Mouse (Mus musculus) embryonic facial prominence, embryonic 10.5 days (tissue): ENCODE measurements around the gene Coq8a. TPM values are rescaled to one million over a fixed set of nuclear protein-coding genes. Genes with fewer than 3 reads are reported as not detected.

ENCODE experiments used
- DNase-seq: peaks from one replicate; pipeline ENCODE4 v3.0.0-alpha.2; 2017; ENCODE audit warnings: low spot score
- H3K27ac ChIP-seq: fragments of 300-500 bp; sonication (generic); replicated peaks from 2 replicates; pipeline ENCODE4 v1.5.1; 2016; ENCODE audit warnings: mild to moderate bottlenecking
- H3K27me3 ChIP-seq: fragments of 300-500 bp; sonication (generic); replicated peaks from 2 replicates; pipeline ENCODE4 v1.6.1; 2016; ENCODE audit warnings: low read depth, mild to moderate bottlenecking; ENCODE audit not compliant: poor library complexity, severe bottlenecking
- H3K36me3 ChIP-seq: fragments of 300-500 bp; sonication (generic); replicated peaks from 2 replicates; pipeline ENCODE4 v1.6.1; 2016; ENCODE audit warnings: mild to moderate bottlenecking, moderate library complexity
- H3K4me1 ChIP-seq: fragments of 300-500 bp; sonication (generic); 2 replicates; pipeline ENCODE4 v1.6.1; 2016
- H3K4me3 ChIP-seq: fragments of 300-500 bp; sonication (generic); 2 replicates; pipeline ENCODE4 v1.5.1; 2016; ENCODE audit warnings: mild to moderate bottlenecking, moderate library complexity
- H3K9me3 ChIP-seq: fragments of 300-500 bp; sonication (generic); 2 replicates; pipeline ENCODE4 v1.6.1; 2016; ENCODE audit warnings: mild to moderate bottlenecking
- WGBS: fragments of 180-500 bp; shearing (Covaris S2); methylation state at CpG from one replicate; pipeline ENCODE4 v1.1.7; 2016; 5-methylcytosine and 5-hydroxymethylcytosine counted together
- polyA plus RNA-seq: library from polyadenylated mRNA; unstranded; fragments of >200 nt; fragmentation: Nextera tagmentation; extraction: Ambion mirVana; gene quantifications from 2 replicates; pipeline ENCODE4 v1.2.1, GENCODE M21; 2016

Coq8a gene
- polyA plus RNA-seq, 1 experiment from 2014 or later = 1.7 TPM

- WGBS = 91% methylated on average over 1 of the region's 1 CpGs
- Histone ChIP-seq H3K36me3 (no peaks in the 10 kb centered on the region), H3K4me1 (peaks cover 22% of the 10 kb centered on the region), H3K4me3 (no peak overlapping the region), H3K27me3 (peaks cover 11% of the 10 kb centered on the region; the same call in 1 of the 2 replicates), H3K9me3 (no peaks in the 10 kb centered on the region), H3K27ac (no peak overlapping the region)
- no peak for DNase-seq
These were observed 22.6 kb upstream of the Coq8a start for GRCm38 (mm10) chr1:180222007-180222406.

GRCm38 (mm10) chr1:180220791-180221542 lies 21.6 kb upstream of the Coq8a start:
- no peak overlapping the region for H3K4me3 ChIP-seq
- H3K4me1 ChIP-seq = peaks cover 14% of the 10 kb centered on the region
- 89% methylated on average over 19 of the region's 19 CpGs for whole genome bisulfite sequencing
- no peaks in the 10 kb centered on the region for H3K36me3 ChIP-seq
- H3K27me3 ChIP-seq = peaks cover 11% of the 10 kb centered on the region; the same call in 1 of the 2 replicates
- DNase-seq = no peak
- H3K9me3 ChIP-seq = no peaks in the 10 kb centered on the region
- no peak overlapping the region for H3K27ac ChIP-seq

- 75% methylated on average over 5 of the region's 5 CpGs for WGBS
- Histone ChIP-seq H3K27me3 (no peaks in the 10 kb centered on the region), H3K36me3 (no peaks in the 10 kb centered on the region), H3K4me3 (no peak overlapping the region), H3K27ac (no peak overlapping the region), H3K9me3 (no peaks in the 10 kb centered on the region), H3K4me1 (0 out of 2 replicates have a peak, but pooled peaks cover 3% of the 10 kb centered on the region)
- DNase-seq = no peak
These were observed 17.3 kb upstream of the Coq8a start for GRCm38 (mm10) chr1:180216541-180217276.

- Histone ChIP-seq H3K36me3 (no peaks in the 10 kb centered on the region), H3K9me3 (no peaks in the 10 kb centered on the region), H3K27me3 (no peaks in the 10 kb centered on the region), H3K4me3 (no peak overlapping the region), H3K27ac (no peak overlapping the region), H3K4me1 (no peaks in the 10 kb centered on the region)
- WGBS = 23% methylated on average over 4 of the region's 4 CpGs
- peak; percentile 74 for DNase-seq
These were observed 15.6 kb upstream of the Coq8a start for GRCm38 (mm10) chr1:180215044-180215443.

- Histone ChIP-seq H3K27me3 (no peaks in the 10 kb centered on the region), H3K9me3 (no peaks in the 10 kb centered on the region), H3K4me3 (no peak overlapping the region), H3K36me3 (no peaks in the 10 kb centered on the region), H3K27ac (no peak overlapping the region), H3K4me1 (no peaks in the 10 kb centered on the region)
- 89% methylated on average over 5 of the region's 5 CpGs for WGBS
- DNase-seq = no peak
These were observed 13.5 kb upstream of the Coq8a start for GRCm38 (mm10) chr1:180212911-180213310.

DNA sequence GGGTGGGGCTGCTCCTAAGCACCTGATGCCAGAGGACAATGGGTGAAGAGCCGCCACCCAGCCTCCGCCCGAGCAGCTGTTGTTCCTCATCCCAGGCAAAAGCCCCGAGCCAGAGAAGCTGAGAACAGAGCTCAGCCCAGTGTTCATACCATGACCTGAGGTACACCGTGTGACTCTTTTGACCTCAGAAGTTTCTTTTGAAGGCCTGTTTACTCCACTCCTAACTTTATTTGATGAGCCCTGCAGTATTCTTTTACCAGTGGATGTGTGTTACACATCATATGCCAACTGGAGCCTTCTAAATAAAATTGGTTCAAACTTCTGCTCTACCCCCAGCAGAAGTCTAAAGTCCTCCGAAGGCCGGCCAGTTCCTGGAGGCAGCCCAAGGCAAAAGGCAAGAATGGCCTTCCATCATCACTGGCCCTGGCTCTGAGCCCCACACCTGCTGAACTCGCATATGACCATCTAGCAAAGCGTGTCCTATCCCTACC lies 11.4 kb upstream of the Coq8a start:
- no peaks in the 10 kb centered on the region for H3K36me3 ChIP-seq
- no peak overlapping the region for H3K27ac ChIP-seq
- no peak for DNase-seq
- H3K9me3 ChIP-seq = no peaks in the 10 kb centered on the region
- no peaks in the 10 kb centered on the region for H3K4me1 ChIP-seq
- H3K4me3 ChIP-seq = no peak overlapping the region
- no peaks in the 10 kb centered on the region for H3K27me3 ChIP-seq
- 85% methylated on average over 9 of the region's 9 CpGs for WGBS

GRCm38 (mm10) chr1:180210031-180210432 lies 10.6 kb upstream of the Coq8a start:
- H3K27ac ChIP-seq = no peak overlapping the region
- WGBS = 86% methylated on average over 4 of the region's 4 CpGs
- H3K4me1 ChIP-seq = no peaks in the 10 kb centered on the region
- H3K9me3 ChIP-seq = no peaks in the 10 kb centered on the region; the same call in 1 of the 2 replicates
- DNase-seq = no peak
- H3K36me3 ChIP-seq = no peaks in the 10 kb centered on the region
- H3K4me3 ChIP-seq = no peak overlapping the region
- H3K27me3 ChIP-seq = no peaks in the 10 kb centered on the region

DNA sequence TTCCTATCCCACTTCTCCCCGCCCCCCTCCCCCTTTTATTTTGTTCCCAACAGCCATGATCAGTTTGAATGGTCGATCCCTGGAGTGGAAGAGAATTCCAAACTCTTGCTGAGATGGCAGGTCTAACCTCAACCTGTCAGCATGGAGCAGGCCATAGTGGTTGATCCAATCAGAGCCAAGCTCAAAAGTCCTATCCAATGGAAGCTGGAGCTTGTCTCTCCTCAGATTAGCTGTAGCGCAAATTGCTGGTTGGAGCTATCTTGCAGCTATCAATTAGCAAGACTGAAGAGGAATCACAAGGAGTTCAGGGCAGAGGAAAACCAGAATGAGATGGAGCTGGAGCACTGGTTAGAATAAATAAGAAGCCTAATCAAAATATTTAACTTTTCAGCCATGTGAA lies 9.0 kb upstream of the Coq8a start:
- peaks cover 9% of the 10 kb centered on the region; the same call in 1 of the 2 replicates for H3K9me3 ChIP-seq
- H3K27me3 ChIP-seq = no peaks in the 10 kb centered on the region
- no peaks in the 10 kb centered on the region for H3K4me1 ChIP-seq
- no peak overlapping the region for H3K4me3 ChIP-seq
- H3K36me3 ChIP-seq = no peaks in the 10 kb centered on the region
- H3K27ac ChIP-seq = no peak overlapping the region
- DNase-seq = no peak
- 84% methylated on average over 3 of the region's 3 CpGs for WGBS

DNA sequence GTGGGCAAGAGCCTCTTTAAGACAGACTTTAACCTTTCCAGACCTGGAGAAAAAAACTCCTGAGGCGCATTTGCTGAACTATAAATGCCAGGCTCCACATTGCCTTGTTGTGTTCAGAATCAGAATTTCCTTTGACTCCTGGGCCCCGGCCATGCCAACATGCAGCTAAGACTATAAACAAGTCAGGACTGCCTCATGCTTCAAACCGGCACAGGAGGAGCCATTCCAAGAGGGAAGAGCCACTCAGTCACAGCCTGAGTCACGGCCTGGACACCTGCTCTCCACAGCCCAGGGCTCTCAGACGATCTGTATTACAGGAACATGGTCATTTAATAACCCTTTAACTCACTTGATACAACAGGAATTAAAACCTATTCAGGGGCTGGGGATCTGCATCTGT lies 1.3 kb upstream of the Coq8a start:
- Histone ChIP-seq H3K27ac (no peak overlapping the region), H3K36me3 (no peaks in the 10 kb centered on the region), H3K4me1 (peaks cover 7% of the 10 kb centered on the region), H3K27me3 (no peaks in the 10 kb centered on the region), H3K4me3 (no peak overlapping the region), H3K9me3 (peaks cover 9% of the 10 kb centered on the region; the same call in 1 of the 2 replicates)
- 73% methylated on average over 5 of the region's 5 CpGs for WGBS
- DNase-seq = no peak

- H3K9me3 ChIP-seq = peaks cover 6% of the 10 kb centered on the region; the same call in 1 of the 2 replicates
- WGBS = 75% methylated on average over 4 of the region's 4 CpGs
- DNase-seq = no peak
- H3K27ac ChIP-seq = no peak overlapping the region
- no peaks in the 10 kb centered on the region for H3K36me3 ChIP-seq
- H3K4me3 ChIP-seq = no peak overlapping the region
- no peaks in the 10 kb centered on the region; the same call in 1 of the 2 replicates for H3K27me3 ChIP-seq
- H3K4me1 ChIP-seq = peaks cover 17% of the 10 kb centered on the region
These were observed 281 bp upstream of the Coq8a start for GRCm38 (mm10) chr1:180199715-180200050.

DNA sequence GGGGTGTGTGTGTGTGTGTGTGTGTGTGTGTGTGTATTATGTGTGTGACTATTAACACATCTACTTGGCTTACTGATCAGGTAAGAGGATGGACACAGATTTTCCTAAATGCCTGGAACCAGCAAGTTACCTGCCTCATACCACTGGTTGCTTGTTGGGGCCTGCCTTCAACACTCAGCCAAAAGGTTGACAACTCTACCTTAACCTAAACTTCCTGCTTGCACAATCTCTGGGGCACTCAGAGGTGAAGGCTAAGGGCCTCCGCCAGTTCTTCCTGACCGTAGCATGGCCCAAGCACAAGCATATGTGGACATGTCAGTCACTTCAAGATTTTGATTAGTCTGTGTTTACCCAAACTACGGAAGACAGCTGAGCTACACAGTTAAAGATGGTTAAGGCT lies 1.4 kb downstream of the Coq8a start:
- peaks cover 7% of the 10 kb centered on the region; the same call in 1 of the 2 replicates for H3K27me3 ChIP-seq
- 84% methylated on average over 3 of the region's 3 CpGs for WGBS
- DNase-seq = no peak

DNA sequence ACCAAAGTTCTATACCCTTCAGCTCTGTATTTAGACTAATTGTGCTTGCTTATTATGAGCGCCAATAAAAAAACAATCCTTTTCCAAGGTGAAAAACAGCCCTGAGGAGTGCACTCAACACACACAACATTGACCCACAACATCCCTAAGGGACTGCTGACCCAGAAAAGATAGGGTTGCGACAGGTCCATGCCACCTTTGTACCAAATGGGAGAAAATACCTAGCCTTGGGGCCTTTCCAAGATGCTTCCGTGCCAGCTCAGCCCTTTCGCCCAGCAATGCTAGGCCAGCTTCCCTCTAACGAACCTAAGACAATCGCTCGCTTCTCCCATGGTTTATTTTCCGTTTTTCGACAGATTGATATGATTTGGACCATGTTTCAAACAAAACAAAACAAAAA lies 2.9 kb downstream of the Coq8a start:
- H3K4me1 ChIP-seq = peaks cover 17% of the 10 kb centered on the region
- no peak for DNase-seq
- H3K4me3 ChIP-seq = peak overlapping the region; percentile 79
- peaks cover 7% of the 10 kb centered on the region; the same call in 1 of the 2 replicates for H3K27me3 ChIP-seq
- WGBS = 90% methylated on average over 9 of the region's 9 CpGs
- no peaks in the 10 kb centered on the region for H3K9me3 ChIP-seq
- H3K36me3 ChIP-seq = no peaks in the 10 kb centered on the region
- 0 out of 2 replicates have a peak overlapping the region, but pooled peaks have one; percentile 46 for H3K27ac ChIP-seq

More for the DNA sequence above, 1.4 kb downstream of the Coq8a start:
- no peaks in the 10 kb centered on the region for H3K9me3 ChIP-seq
- H3K4me1 ChIP-seq = peaks cover 17% of the 10 kb centered on the region
- no peak overlapping the region for H3K4me3 ChIP-seq
- no peak overlapping the region for H3K27ac ChIP-seq
- H3K36me3 ChIP-seq = no peaks in the 10 kb centered on the region
